Comparison of ENCODE assay signal across 8 mouse cellular contexts in genomic region chr2:52623461-52623860, GRCm38 (mm10). TPM values are rescaled to one million over a fixed set of nuclear protein-coding genes. Genes with fewer than 3 reads are reported as not detected.
DNase-seq lines count a peak whose midpoint lies in the region; ATAC-seq and TF ChIP-seq lines count a peak whose summit lies in the region.

No protein-coding gene starts in this region.

- H3K36me3 ChIP-seq in heart, embryonic 11.5 days (ENCODE audit: control insufficient read depth, insufficient read depth, low read length), result no peaks in the 10 kb centered on the region
- H3K36me3 ChIP-seq in stomach, postnatal 0 days (ENCODE audit: control insufficient read depth, insufficient read depth, low read length), result no peaks in the 10 kb centered on the region

- no peak overlapping the region for H3K9ac ChIP-seq in heart, embryonic 11.5 days (ENCODE audit: low read depth, low read length)
- H3K9ac ChIP-seq in stomach, postnatal 0 days (ENCODE audit: low read length), result no peak overlapping the region

- TF ChIP-seq CTCF in Patski (IDR thresholded peaks at IDR 0.05), result no peak
- no peak for TF ChIP-seq CTCF in stomach, postnatal 0 days (IDR thresholded peaks at IDR 0.05; ENCODE audit: low read depth)

- no peak for TF ChIP-seq EP300 in stomach, postnatal 0 days (optimal IDR thresholded peaks at IDR 0.05)

- H3K4me1 ChIP-seq in heart, embryonic 11.5 days (ENCODE audit: control insufficient read depth, insufficient read depth, low read length), result peaks cover 21% of the 10 kb centered on the region
- H3K4me1 ChIP-seq in stomach, postnatal 0 days (replicated peaks; ENCODE audit: control insufficient read depth, insufficient read depth), result no peaks in the 10 kb centered on the region; the same call in 1 of the 2 replicates

- WGBS in heart, embryonic 11.5 days (ENCODE audit: insufficient replicate concordance), result 21% methylated on average over 4 of the region's 4 CpGs
- WGBS in stomach, postnatal 0 days, result 43% methylated on average over 4 of the region's 4 CpGs

- no peak overlapping the region for H3K4me2 ChIP-seq in heart, embryonic 11.5 days
- no peak overlapping the region for H3K4me2 ChIP-seq in stomach, postnatal 0 days (replicated peaks; ENCODE audit: low read depth)

- H3K27me3 ChIP-seq in Patski, result no peaks in the 10 kb centered on the region
- no peaks in the 10 kb centered on the region for H3K27me3 ChIP-seq in heart, embryonic 11.5 days (ENCODE audit: control insufficient read depth, insufficient read depth, low read length)
- H3K27me3 ChIP-seq in stomach, postnatal 0 days (ENCODE audit: control insufficient read depth, insufficient read depth, low read length), result no peaks in the 10 kb centered on the region

- POLR2A ChIA-PET in Patski (lab: Charles Lee), result interaction anchor here (0.6 kb wide), 1 partner anchor 569 kb away, joined by 3 read pairs; no protein-coding TSS in a partner anchor

- H3K27ac ChIP-seq in heart, embryonic 11.5 days (ENCODE audit: low read depth, low read length), result peak overlapping the region; percentile 63
- 0 out of 2 replicates have a peak overlapping the region, but pooled peaks have one; percentile 18 for H3K27ac ChIP-seq in stomach, postnatal 0 days (replicated peaks)

- CTCF ChIA-PET in Patski (lab: Charles Lee), result interaction anchor here (0.6 to 1.2 kb wide), 4 partner anchors 9 to 243 kb away, joined by 3 to 5 read pairs (median 4); no protein-coding TSS in a partner anchor

- in situ Hi-C loops in Patski (cut with MboI; ENCODE audit: low pct_unique_long_range_greater_than_20kb), result loop anchor here (25.0 kb wide), 1 partner anchor 636 kb away; no protein-coding TSS in a partner anchor

- no peak overlapping the region for H3K4me3 ChIP-seq in heart, embryonic 11.5 days (ENCODE audit: low read depth, low read length)
- no peak overlapping the region for H3K4me3 ChIP-seq in stomach, postnatal 0 days (ENCODE audit: low read depth, low read length)

- H3K9me3 ChIP-seq in heart, embryonic 11.5 days (replicated peaks; ENCODE audit: control insufficient read depth, low read length), result no peaks in the 10 kb centered on the region
- H3K9me3 ChIP-seq in stomach, postnatal 0 days (ENCODE audit: control insufficient read depth, low read length), result no peaks in the 10 kb centered on the region

- DNase-seq in embryo, embryonic 10 days (ENCODE audit: low spot score), result peak; percentile 8
- no peak for DNase-seq in embryo, embryonic 10.5 days (ENCODE audit: low spot score)
- peak; percentile 43 for DNase-seq in Patski (ENCODE audit: low read depth, low spot score)
- DNase-seq in kidney, postnatal 36 days, result peak; percentile 81 to 82
- DNase-seq in stomach, postnatal 0 days (ENCODE audit: low spot score), result no peak
- DNase-seq in cerebellum, adult 9-10 months, result no peak
- DNase-seq in cerebellum, adult 18-20 months, result no peak

- peak; percentile 68 for ATAC-seq in Patski
- no peak for ATAC-seq in heart, embryonic 11.5 days (replicated peaks; ENCODE audit: insufficient number of reproducible peaks, low FRiP score, low TSS enrichment)
- peak; percentile 54; the same call in 1 of the 2 replicates for ATAC-seq in stomach, postnatal 0 days (ENCODE audit: low FRiP score, low TSS enrichment)

RNA-seq across cellular contexts. Expression of gene Cacnb4, which starts 53.2 kb away (rescaled TPM):
- polyA plus RNA-seq in Patski (2021), result 1.7 TPM
- polyA plus RNA-seq in heart, embryonic 11.5 days (2014; fragmentation: Nextera tagmentation; extraction: Ambion mirVana), result 0.30 and 0.37 TPM in 2 replicates
- 0.64 and 0.93 TPM in 2 replicates for polyA plus RNA-seq in stomach, postnatal 0 days (2015; fragmentation: Nextera tagmentation; extraction: Ambion mirVana)

Comparison
In these comparisons a context has a peak if more than half of its experiments do, and no peak if none do; other contexts are left out.
1. DNase-seq: peak in embryo, embryonic 10 days (single experiment), Patski (single experiment) and kidney, postnatal 36 days (2 of 2); none in embryo, embryonic 10.5 days (single experiment), stomach, postnatal 0 days (single experiment), cerebellum, adult 9-10 months (single experiment) and cerebellum, adult 18-20 months (0 of 2).